Mouse (Mus musculus): ENCODE measurements around the gene A1cf.

The A1cf gene

DNA sequence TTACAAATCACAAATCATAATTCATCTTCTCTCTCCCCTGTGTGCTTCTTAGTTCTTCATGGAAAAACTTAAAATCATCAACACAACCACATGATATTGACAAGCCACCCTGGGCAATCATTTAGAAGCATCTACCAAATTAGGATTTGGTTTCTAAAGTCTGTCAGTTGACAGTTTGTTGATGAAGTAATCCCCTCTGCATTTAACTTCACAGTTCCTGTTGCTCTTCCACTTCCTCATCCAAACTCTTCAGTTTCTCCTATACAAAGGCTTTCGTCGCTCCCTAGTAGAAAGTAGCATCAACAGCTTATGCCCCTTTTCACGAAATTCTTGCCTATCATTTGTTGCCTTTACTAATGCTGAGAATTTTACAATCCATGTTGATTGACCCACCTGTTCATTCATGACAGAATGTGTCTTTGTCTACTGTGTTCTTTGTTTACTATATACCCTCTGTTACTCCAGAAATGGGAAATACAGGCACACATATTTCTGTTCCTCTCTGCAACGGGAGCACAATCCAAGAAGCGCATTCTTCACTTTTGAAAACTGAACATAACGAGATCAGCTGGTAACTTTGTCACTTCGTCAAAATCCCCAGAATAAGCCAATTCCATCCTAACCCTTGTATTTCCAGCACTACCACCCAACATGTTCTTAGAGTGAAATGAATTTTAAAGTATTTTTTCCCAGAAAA, 82.4 kb downstream of the A1cf start:
- DNase-seq (ENCODE audit: low spot score in 2 of 2), result no peak

DNA sequence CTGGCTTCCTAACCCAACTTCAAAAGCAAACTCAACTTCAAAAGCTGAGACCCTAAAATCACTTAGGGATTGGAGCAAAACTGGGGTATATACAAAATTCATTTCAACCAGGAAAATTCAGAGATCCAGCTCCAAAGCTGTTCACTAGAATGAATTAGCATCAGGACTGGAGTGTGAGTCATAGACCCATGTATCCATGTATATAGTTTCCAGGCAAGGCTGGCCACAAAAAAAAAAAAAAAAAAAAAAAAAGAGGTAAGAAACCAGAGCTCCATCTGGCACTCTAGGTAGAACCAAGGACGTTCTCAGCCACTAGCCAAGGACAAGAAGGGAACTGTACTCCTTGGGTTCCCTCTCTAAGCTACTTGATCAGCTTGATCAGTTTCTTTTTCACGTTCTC, 85.2 kb downstream of the A1cf start:
- DNase-seq (ENCODE audit: low spot score in 2 of 2), result no peak

DNA sequence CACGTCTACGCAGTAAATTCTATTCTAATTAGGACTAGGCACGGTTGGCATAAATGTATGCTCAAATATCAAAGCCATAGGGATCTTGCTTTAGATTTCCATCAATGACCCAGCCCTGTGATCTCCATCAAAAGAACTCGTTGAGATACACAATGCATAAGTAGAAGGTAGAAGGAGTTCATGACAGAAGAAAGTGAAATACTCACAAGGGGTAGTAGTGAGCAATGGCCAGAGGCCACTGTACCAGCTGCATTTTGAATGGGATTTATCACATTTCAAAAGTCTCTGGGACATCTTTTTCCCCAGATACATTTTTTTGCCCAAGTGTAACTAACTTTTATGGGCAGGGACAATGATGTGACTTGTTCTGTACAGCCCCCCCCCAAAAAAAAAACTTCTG, 85.7 kb downstream of the A1cf start:
- no peak for DNase-seq (ENCODE audit: low spot score in 2 of 2)

DNA sequence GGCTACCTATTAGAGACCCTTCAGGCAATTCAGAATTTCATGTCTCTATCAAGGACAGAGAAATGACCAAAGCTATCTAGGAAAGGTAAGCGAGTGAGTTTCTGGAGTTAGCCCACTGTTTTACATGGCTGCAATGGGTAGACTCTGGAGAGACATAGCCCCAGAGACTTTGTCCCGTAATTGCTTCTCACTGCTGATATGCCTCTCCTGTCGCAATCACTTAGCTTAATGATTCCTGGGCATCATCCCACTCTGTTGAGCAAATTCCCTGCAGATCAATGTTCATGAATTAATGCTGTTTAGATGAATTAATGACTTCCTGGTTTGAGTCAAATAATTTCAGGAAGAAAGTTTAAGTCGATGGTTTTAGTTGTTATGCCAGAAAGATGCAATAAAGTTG, 86.1 kb downstream of the A1cf start:
- no peak for DNase-seq (ENCODE audit: low spot score in 2 of 2)

DNA sequence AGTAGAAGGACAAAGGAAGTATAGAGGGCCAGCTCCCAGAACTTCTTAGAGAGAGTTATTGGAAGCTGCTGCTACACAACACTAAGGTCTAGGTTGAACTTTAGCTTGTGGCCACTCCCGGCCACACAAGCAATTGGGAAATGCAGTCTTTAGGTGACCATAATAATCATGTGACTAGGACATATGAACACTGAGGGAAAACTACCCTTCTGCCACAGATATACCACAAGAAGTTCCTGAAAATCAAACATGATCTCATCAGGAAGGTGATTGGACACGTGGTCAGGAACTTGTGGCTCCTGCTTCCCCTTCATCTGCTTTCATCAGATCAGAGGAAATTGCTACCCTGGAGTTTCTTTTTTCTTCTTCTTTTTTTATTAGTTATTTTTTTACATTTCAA, 87.8 kb downstream of the A1cf start:
- no peak for DNase-seq (ENCODE audit: low spot score in 2 of 2)

DNA sequence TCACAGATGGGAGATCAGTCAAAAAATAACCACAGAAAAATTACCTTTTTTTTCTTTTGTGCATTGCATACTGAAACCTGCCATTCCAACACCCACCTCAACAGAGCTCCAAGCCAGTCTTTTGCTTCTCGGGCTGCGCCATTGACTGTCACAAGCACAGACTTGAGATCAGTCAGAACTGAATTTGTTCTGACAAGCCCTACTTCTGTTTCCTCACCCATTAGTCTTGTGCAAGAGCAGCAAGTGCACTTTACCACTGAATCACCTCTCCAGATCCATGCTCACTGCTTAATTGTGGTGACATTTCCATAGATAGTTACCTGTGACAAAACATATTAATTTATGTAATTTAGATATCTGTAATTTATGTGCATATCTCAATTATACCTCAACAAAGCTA, 91.9 kb downstream of the A1cf start:
- no peak for DNase-seq (ENCODE audit: low spot score in 2 of 2)

DNA sequence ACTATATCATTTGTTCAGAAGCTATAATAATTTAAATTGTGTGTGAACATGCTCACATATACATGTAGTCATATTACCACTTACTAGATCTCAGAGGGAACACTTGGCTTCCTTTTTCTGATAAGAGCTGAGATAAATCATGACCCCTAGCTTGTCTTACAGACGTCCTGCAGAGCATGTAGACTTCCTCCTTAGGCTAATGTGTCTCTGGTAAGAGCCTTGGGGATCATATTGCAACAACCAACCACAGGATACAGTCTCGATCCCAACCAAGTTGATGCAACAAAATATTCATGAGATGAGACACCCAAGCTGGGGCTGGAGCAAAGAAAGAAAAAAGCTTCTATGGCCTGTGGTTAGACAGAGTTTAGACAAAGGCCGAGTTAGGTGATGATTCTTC, 94.6 kb downstream of the A1cf start:
- no peak for DNase-seq (ENCODE audit: low spot score in 2 of 2)

DNA sequence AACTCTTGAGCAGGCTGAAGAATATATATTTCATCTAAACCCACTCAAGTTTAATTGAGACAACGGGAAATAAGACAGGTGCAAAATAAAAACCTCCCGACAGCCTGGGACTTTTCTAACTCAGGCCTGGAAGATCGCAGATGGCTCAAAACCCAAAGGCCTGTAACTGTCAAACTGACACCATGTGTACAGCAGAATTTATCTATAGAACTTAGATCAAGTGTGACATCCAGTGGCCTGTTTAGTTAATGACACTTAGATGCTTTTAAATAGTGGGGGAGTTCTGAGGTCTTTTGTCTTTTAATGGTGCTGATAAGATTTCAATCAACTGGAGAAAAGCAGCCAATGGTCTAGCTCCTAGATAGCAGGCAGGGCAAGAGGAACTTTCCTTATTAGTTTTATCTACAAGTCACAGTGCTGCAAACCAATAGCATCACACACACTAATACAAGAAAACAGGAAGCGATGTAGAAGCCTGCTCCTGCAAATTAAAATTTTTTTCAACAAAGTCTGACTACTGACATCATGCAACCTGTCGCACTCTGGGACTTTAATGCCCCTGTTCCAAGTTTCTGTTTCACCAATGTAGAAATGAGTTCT, 99.5 kb downstream of the A1cf start:
- no peak for DNase-seq (ENCODE audit: low spot score in 2 of 2)

DNA sequence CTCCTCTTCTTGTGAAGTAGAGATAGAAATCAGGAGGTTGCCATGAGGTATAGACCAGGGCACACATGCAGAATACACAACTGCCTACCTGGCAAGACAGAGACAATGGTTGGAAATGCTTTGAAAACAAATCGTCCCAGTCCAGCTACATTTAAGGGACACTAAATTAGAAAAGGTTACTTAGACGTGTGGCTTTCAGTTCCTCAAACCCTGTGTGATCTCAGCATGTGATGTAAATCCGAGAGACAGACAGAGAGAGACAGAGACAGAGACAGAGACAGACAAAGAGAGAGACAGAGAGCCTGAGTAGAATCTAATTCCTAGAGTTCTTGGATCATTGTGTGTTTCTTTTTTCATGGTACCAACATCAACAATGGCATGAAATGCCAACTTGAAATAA, 102.8 kb downstream of the A1cf start:
- DNase-seq (ENCODE audit: low spot score in 2 of 2), result no peak

DNA sequence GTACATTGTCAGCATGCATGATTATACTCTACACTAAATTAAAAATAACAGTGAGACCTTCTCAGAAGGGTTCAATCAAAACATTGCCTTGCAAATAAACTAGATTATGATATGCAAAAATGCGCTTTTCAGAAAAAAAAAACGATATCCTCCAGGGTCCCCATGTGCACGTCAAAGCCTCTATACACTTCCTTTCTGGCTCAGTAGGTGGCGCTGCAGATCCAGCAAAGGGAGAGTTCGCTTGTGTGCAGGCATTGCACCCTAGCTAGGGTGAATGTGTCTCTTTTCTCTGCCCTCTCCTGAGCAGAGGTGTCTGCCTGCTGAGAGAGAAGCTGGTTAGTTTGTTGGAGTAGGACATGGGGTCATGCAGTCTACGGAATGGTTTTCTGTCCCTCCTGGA, 103.4 kb downstream of the A1cf start:
- DNase-seq (ENCODE audit: low spot score in 2 of 2), result peak; percentile 67 to 80

DNA sequence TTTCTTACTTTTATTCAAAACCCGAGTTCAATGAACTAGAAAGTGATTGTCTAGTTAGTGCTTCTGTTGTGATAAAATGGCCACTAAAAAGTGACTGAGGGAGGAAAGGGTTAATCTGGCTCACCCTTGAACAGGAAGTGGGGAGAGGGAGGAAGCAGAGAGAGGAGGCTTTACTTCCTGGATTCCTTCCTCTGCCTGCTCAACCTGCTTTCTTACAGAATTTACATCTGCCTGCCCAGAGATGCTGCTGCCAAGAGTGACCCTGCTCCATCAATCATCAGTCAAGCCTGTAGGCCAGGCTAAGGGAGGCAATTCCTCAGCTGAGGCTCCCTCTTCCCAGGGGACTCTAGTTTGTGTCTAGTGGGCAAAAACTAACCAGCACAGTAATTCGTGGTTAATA, 107.3 kb downstream of the A1cf start:
- no peak for DNase-seq (ENCODE audit: low spot score in 2 of 2)

DNA sequence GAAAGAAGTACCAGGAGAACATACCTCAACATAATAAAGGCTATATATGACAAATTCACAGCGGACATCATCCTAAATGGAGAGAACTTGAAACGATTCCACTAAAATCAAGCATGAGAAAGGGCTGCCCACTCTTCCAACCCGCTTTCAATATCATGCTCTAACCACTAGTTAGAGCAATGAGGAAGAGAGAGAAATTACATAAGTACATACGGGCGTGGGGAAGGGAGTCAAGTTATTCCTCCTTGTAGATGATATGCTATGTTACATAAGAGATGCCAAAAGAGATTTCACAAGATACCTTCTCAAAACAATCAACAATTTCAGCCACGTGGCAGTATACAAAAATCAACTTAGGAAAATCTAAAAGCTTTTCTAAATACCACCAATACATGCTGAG, 122.5 kb downstream of the A1cf start:
- no peak for DNase-seq (ENCODE audit: low spot score in 2 of 2)

DNA sequence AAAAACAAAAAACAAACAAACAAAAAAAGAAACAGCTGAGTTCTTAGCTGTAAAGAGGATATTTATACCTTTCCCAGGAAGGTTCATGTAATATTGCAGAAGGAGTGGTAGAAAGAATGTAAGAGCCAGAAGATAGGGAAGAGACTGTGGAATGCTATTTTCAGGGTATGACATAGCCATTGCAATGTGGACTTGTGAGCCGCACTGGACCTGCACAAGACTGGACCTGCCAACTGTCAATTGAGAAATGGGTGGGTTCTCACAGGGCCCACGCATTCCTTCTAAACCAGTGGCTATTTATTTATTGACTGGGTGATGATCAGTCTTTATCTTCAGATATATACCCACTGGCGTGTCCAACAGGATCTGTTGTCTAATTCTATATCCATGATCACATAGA, 128.4 kb downstream of the A1cf start:
- DNase-seq (ENCODE audit: low spot score in 2 of 2), result no peak

Measured in frontal cortex, postnatal 25 days (tissue).